Mouse (Mus musculus) liver, embryonic 14.5 days (tissue): ENCODE results near the gene Lrrc27. TPM values are rescaled to one million over a fixed set of nuclear protein-coding genes. Genes with fewer than 3 reads are reported as not detected.

ENCODE experiments used
- ATAC-seq: fragments of 200-750 bp; cut with Nextera tagmentation; 2 replicates; pipeline ENCODE4 v1.8.0; 2017; ENCODE audit warnings: moderate number of reproducible peaks, mild to moderate bottlenecking, moderate library complexity; ENCODE audit not compliant: insufficient read depth
- DNase-seq, 3 experiments: peaks; one replicate each; pipeline ENCODE4 v3.0.0-alpha.2; 2012 to 2013; ENCODE audit warnings: low read depth in 3 of 3, low spot score in 3 of 3
- H3K27ac ChIP-seq: fragments of 300-500 bp; sonication (generic); 2 replicates; pipeline ENCODE4 v1.5.1; 2014; ENCODE audit warnings: moderate library complexity, mild to moderate bottlenecking, control low read depth, inconsistent platforms
- H3K27me3 ChIP-seq: fragments of 300-500 bp; sonication (generic); 2 replicates; pipeline ENCODE4 v1.6.1; 2014; ENCODE audit warnings: mild to moderate bottlenecking, low read length, moderate library complexity; ENCODE audit not compliant: control insufficient read depth, insufficient read depth
- H3K36me3 ChIP-seq: fragments of 300-500 bp; sonication (generic); replicated peaks from 2 replicates; pipeline ENCODE4 v1.6.1; 2014; ENCODE audit warnings: low read depth; ENCODE audit not compliant: control insufficient read depth, insufficient read depth
- H3K4me1 ChIP-seq, 2 experiments: fragments of 200-500 bp in 1 of 2; fragments of 300-500 bp in 1 of 2; sonication (generic) in 1 of 2; replicated peaks; 2 replicates each; pipeline ENCODE4 v1.6.1; 2012 to 2014; ENCODE audit warnings: antibody characterized with exemption in 1 of 2, inconsistent platforms in 1 of 2, low read length in 1 of 2; ENCODE audit not compliant: control insufficient read depth in 2 of 2, insufficient read depth in 2 of 2
- H3K4me2 ChIP-seq: fragments of 300-500 bp; sonication (generic); 2 replicates; pipeline ENCODE4 v1.6.1; 2014; ENCODE audit warnings: low read depth, mild to moderate bottlenecking, control low read depth, moderate library complexity
- H3K4me3 ChIP-seq, 2 experiments: fragments of 200-500 bp in 1 of 2; fragments of 300-500 bp in 1 of 2; sonication (generic) in 1 of 2; 2 replicates each; pipeline ENCODE4 v1.5.1; 2012 to 2014; ENCODE audit warnings: low read depth in 2 of 2, low read length in 2 of 2, mild to moderate bottlenecking in 2 of 2, control low read depth in 1 of 2, inconsistent platforms in 1 of 2, moderate library complexity in 1 of 2; ENCODE audit not compliant: insufficient read depth in 1 of 2
- H3K9ac ChIP-seq: fragments of 300-500 bp; sonication (generic); replicated peaks from 2 replicates; pipeline ENCODE4 v1.6.1; 2014; ENCODE audit warnings: mild to moderate bottlenecking, control low read depth, moderate library complexity
- H3K9me3 ChIP-seq: fragments of 300-500 bp; sonication (generic); 2 replicates; pipeline ENCODE4 v1.6.1; 2016; ENCODE audit warnings: low read length, mixed read lengths; ENCODE audit not compliant: control insufficient read depth
- CTCF ChIP-seq: IDR thresholded peaks from 2 replicates; pipeline ENCODE4 v1.5.1; 2016; ENCODE audit warnings: antibody characterized with exemption, low read depth, control low read depth
- EP300 ChIP-seq: IDR thresholded peaks from 2 replicates; pipeline ENCODE4 v1.6.1; 2016; ENCODE audit warnings: antibody characterized with exemption, low read depth
- WGBS: fragments of 180-500 bp; shearing (Covaris S2); extraction: QIAGEN DNeasy Blood & Tissue Kit; methylation state at CpG from one replicate; pipeline ENCODE4 v1.1.7; 2014; ENCODE audit not compliant: insufficient replicate concordance; 5-methylcytosine and 5-hydroxymethylcytosine counted together
- polyA plus RNA-seq, 2 experiments: library from polyadenylated mRNA; depleted of rRNA in 1 of 2; stranded (reverse) in 1 of 2; unstranded in 1 of 2; fragments of >200 nt; fragmentation: Nextera tagmentation in 1 of 2; extraction: Ambion mirVana in 1 of 2; gene quantifications; 2 replicates each; pipeline versions ENCODE4 v1.2.1 to v1.2.3; 2012 to 2014

The Lrrc27 gene
- polyA plus RNA-seq, 2 experiments: 0.27 to 0.52 TPM

- no peaks in the 10 kb centered on the region for H3K36me3 ChIP-seq
- WGBS: 8% methylated on average over 18 of the region's 18 CpGs
- no peak overlapping the region for H3K27ac ChIP-seq
- H3K9me3 ChIP-seq: no peaks in the 10 kb centered on the region
- H3K9ac ChIP-seq: no peak overlapping the region
- ATAC-seq: peak; percentile 38; the same call in 1 of the 2 replicates
- H3K4me2 ChIP-seq: peak overlapping the region; percentile 18; the same call in 1 of the 2 replicates
- TF ChIP-seq EP300: no peak
- TF ChIP-seq CTCF: peak; percentile 43
- no peaks in the 10 kb centered on the region for H3K27me3 ChIP-seq
- 0 out of 4 replicates have a peak, but pooled peaks cover 0 to 4% of the 10 kb centered on the region in 2 experiments for H3K4me1 ChIP-seq
- no peak for DNase-seq
- no peak overlapping the region for H3K4me3 ChIP-seq
Observed at GRCm38 (mm10) chr7:139234426-139235188, 21.8 kb downstream of the Lrrc27 start.

- 61% methylated on average over 12 of the region's 12 CpGs for WGBS
- TF ChIP-seq EP300 (no peak), CTCF (peak; percentile 36; the same call in 1 of the 2 replicates)
- H3K27ac ChIP-seq: no peak overlapping the region
Observed at GRCm38 (mm10) chr7:139235651-139236358, 23.0 kb downstream of the Lrrc27 start.

GRCm38 (mm10) chr7:139239432-139239831 is 26.6 kb downstream of the Lrrc27 start:
- 50% methylated on average over 3 of the region's 3 CpGs for WGBS
- H3K27me3 ChIP-seq: no peaks in the 10 kb centered on the region
- H3K4me2 ChIP-seq: no peak overlapping the region
- H3K4me1 ChIP-seq: peaks cover 0 to 5% of the 10 kb centered on the region in 2 experiments; a peak in 1 of 4 replicates
- no peak overlapping the region for H3K27ac ChIP-seq
- no peak for TF ChIP-seq CTCF
- no peak for TF ChIP-seq EP300
- no peak overlapping the region for H3K9ac ChIP-seq
- DNase-seq: no peak
- ATAC-seq: no peak
- no peaks in the 10 kb centered on the region for H3K9me3 ChIP-seq
- no peak overlapping the region for H3K4me3 ChIP-seq
- H3K36me3 ChIP-seq: no peaks in the 10 kb centered on the region

More at GRCm38 (mm10) chr7:139235651-139236358, 23.0 kb downstream of the Lrrc27 start:
- ATAC-seq (no peak), DNase-seq (no peak)
- H3K4me3 ChIP-seq: no peak overlapping the region
- peaks cover 0 to 7% of the 10 kb centered on the region in 2 experiments; a peak in 1 of 4 replicates for H3K4me1 ChIP-seq
- H3K36me3 ChIP-seq: no peaks in the 10 kb centered on the region
- no peak overlapping the region for H3K9ac ChIP-seq
- H3K9me3 ChIP-seq: no peaks in the 10 kb centered on the region
- H3K4me2 ChIP-seq: no peak overlapping the region
- H3K27me3 ChIP-seq: no peaks in the 10 kb centered on the region

- Histone ChIP-seq H3K9ac (no peak overlapping the region), H3K27ac (no peak overlapping the region), H3K4me2 (no peak overlapping the region), H3K4me1 (peaks cover 6 to 11% of the 10 kb centered on the region in 2 experiments), H3K36me3 (no peaks in the 10 kb centered on the region), H3K27me3 (peaks cover 19% of the 10 kb centered on the region), H3K4me3 (no peak overlapping the region), H3K9me3 (no peaks in the 10 kb centered on the region)
- no peak for DNase-seq
- TF ChIP-seq EP300 (no peak), CTCF (no peak)
- WGBS: 64% methylated on average over 5 of the region's 5 CpGs
- ATAC-seq: no peak
Observed at GRCm38 (mm10) chr7:139246086-139246485, 33.3 kb downstream of the Lrrc27 start.
